In genomic region chr3:51348646-51349238, GRCm38 (mm10) we compare ENCODE assay signal across 15 mouse cellular contexts. TPM values are rescaled to one million over a fixed set of nuclear protein-coding genes. Genes with fewer than 3 reads are reported as not detected.
DNase-seq lines count a peak whose midpoint lies in the region; ATAC-seq and TF ChIP-seq lines count a peak whose summit lies in the region.
"Had no signal": no experiment of that assay in that cellular context is flagged by ENCODE, and none has a peak within 500 bp of the region (broad histone marks: within the 10 kb centered on the region; RNA-seq: fewer than 3 reads in every experiment).

No protein-coding gene starts in this region.

- peak; percentile 72; the same call in 1 of the 2 replicates for ATAC-seq in heart, embryonic 14.5 days (ENCODE audit: insufficient number of reproducible peaks, insufficient read depth, low FRiP score, low read depth)
- ATAC-seq in stomach, embryonic 15.5 days (ENCODE audit: insufficient read depth, low FRiP score, low read depth) = peak; percentile 47; the same call in 1 of the 2 replicates
- no peak for ATAC-seq in stomach, postnatal 0 days (ENCODE audit: low FRiP score, low TSS enrichment)
- ATAC-seq in intestine, postnatal 0 days = 0 out of 2 replicates have a peak, but pooled peaks have one; percentile 46
- ATAC-seq in activated CD4-positive, CD25-positive, alpha-beta regulatory T cell, adult 4 months = no peak
- ATAC-seq: forebrain, embryonic 13.5 days had no signal

- H3K36me3 ChIP-seq in heart, embryonic 14.5 days (ENCODE audit: control insufficient read depth, insufficient read depth, low read length) = no peaks in the 10 kb centered on the region
- no peaks in the 10 kb centered on the region for H3K36me3 ChIP-seq in stomach, embryonic 15.5 days
- H3K36me3 ChIP-seq in stomach, postnatal 0 days (ENCODE audit: control insufficient read depth, insufficient read depth, low read length) = no peaks in the 10 kb centered on the region
- no peaks in the 10 kb centered on the region for H3K36me3 ChIP-seq in intestine, postnatal 0 days (ENCODE audit: control insufficient read depth, insufficient read depth)
- H3K36me3 ChIP-seq: hindbrain, embryonic 15.5 days; limb, embryonic 13.5 days; neural tube, embryonic 12.5 days had no signal

- H3K4me3 ChIP-seq in heart, embryonic 14.5 days (ENCODE audit: control insufficient read depth in 1 of 2, insufficient read depth in 1 of 2, low read depth in 1 of 2, low read length in 2 of 2) = no peak overlapping the region
- no peak overlapping the region for H3K4me3 ChIP-seq in stomach, embryonic 15.5 days (replicated peaks)
- no peak overlapping the region for H3K4me3 ChIP-seq in stomach, postnatal 0 days (ENCODE audit: low read depth, low read length)
- H3K4me3 ChIP-seq in intestine, postnatal 0 days (ENCODE audit: low read depth, low read length) = no peak overlapping the region
- H3K4me3 ChIP-seq: forebrain, embryonic 13.5 days; hindbrain, embryonic 15.5 days; limb, embryonic 13.5 days; neural tube, embryonic 12.5 days had no signal

- H3K4me2 ChIP-seq in heart, embryonic 14.5 days (ENCODE audit: low read length) = no peak overlapping the region
- no peak overlapping the region for H3K4me2 ChIP-seq in stomach, embryonic 15.5 days
- H3K4me2 ChIP-seq in stomach, postnatal 0 days (replicated peaks; ENCODE audit: low read depth) = no peak overlapping the region
- no peak overlapping the region for H3K4me2 ChIP-seq in intestine, postnatal 0 days (replicated peaks; ENCODE audit: low read depth)
- H3K4me2 ChIP-seq: forebrain, embryonic 13.5 days; hindbrain, embryonic 15.5 days; limb, embryonic 13.5 days; neural tube, embryonic 12.5 days had no signal

- no peaks in the 10 kb centered on the region for H3K9me3 ChIP-seq in heart, embryonic 14.5 days (ENCODE audit: control insufficient read depth, low read length)
- H3K9me3 ChIP-seq in stomach, embryonic 15.5 days = no peaks in the 10 kb centered on the region
- no peaks in the 10 kb centered on the region for H3K9me3 ChIP-seq in stomach, postnatal 0 days (ENCODE audit: control insufficient read depth, low read length)
- H3K9me3 ChIP-seq in intestine, postnatal 0 days (ENCODE audit: control insufficient read depth) = peaks cover under 1% of the 10 kb centered on the region; the same call in 1 of the 2 replicates
- H3K9me3 ChIP-seq: forebrain, embryonic 13.5 days; hindbrain, embryonic 15.5 days; limb, embryonic 13.5 days; neural tube, embryonic 12.5 days had no signal

- peaks cover 6 to 9% of the 10 kb centered on the region in 2 experiments; a peak in 3 of 4 replicates for H3K4me1 ChIP-seq in heart, embryonic 14.5 days (ENCODE audit: control insufficient read depth in 2 of 2, insufficient read depth in 2 of 2, low read length in 2 of 2)
- H3K4me1 ChIP-seq in stomach, embryonic 15.5 days = no peaks in the 10 kb centered on the region
- H3K4me1 ChIP-seq in stomach, postnatal 0 days (replicated peaks; ENCODE audit: control insufficient read depth, insufficient read depth) = no peaks in the 10 kb centered on the region
- no peaks in the 10 kb centered on the region for H3K4me1 ChIP-seq in intestine, postnatal 0 days (replicated peaks; ENCODE audit: control insufficient read depth, insufficient read depth, low read length)
- H3K4me1 ChIP-seq: forebrain, embryonic 13.5 days; hindbrain, embryonic 15.5 days had no signal

- 13% methylated on average over 3 of the region's 3 CpGs for WGBS in heart, embryonic 14.5 days
- WGBS in stomach, embryonic 15.5 days = 51% methylated on average over 3 of the region's 3 CpGs
- 58% methylated on average over 3 of the region's 3 CpGs for WGBS in stomach, postnatal 0 days
- 30% methylated on average over 3 of the region's 3 CpGs for WGBS in intestine, postnatal 0 days

- peak overlapping the region; percentile 44 for H3K9ac ChIP-seq in heart, embryonic 14.5 days (ENCODE audit: low read length)
- no peak overlapping the region for H3K9ac ChIP-seq in stomach, embryonic 15.5 days
- H3K9ac ChIP-seq in stomach, postnatal 0 days (ENCODE audit: low read length) = no peak overlapping the region
- no peak overlapping the region for H3K9ac ChIP-seq in intestine, postnatal 0 days (ENCODE audit: low read depth, low read length)
- H3K9ac ChIP-seq: forebrain, embryonic 13.5 days; hindbrain, embryonic 15.5 days; limb, embryonic 13.5 days; neural tube, embryonic 12.5 days had no signal

- H3K27ac ChIP-seq in heart, embryonic 14.5 days (replicated peaks in 1 of 2; ENCODE audit: control insufficient read depth in 1 of 2, insufficient read depth in 1 of 2, low read depth in 2 of 2, low read length in 2 of 2) = peak overlapping the region; percentile 59 to 65; a peak in 3 of 4 replicates
- H3K27ac ChIP-seq in stomach, embryonic 15.5 days = no peak overlapping the region
- no peak overlapping the region for H3K27ac ChIP-seq in stomach, postnatal 0 days (replicated peaks)
- no peak overlapping the region for H3K27ac ChIP-seq in intestine, postnatal 0 days (ENCODE audit: low read depth, low read length)
- H3K27ac ChIP-seq: forebrain, embryonic 13.5 days; hindbrain, embryonic 15.5 days; limb, embryonic 13.5 days; neural tube, embryonic 12.5 days had no signal

- TF ChIP-seq EP300 in stomach, postnatal 0 days (optimal IDR thresholded peaks at IDR 0.05) = no peak

- H3K27me3 ChIP-seq in heart, embryonic 14.5 days (ENCODE audit: control insufficient read depth, insufficient read depth, low read length) = no peaks in the 10 kb centered on the region
- H3K27me3 ChIP-seq in stomach, embryonic 15.5 days (replicated peaks) = no peaks in the 10 kb centered on the region
- no peaks in the 10 kb centered on the region for H3K27me3 ChIP-seq in stomach, postnatal 0 days (ENCODE audit: control insufficient read depth, insufficient read depth, low read length)
- no peaks in the 10 kb centered on the region for H3K27me3 ChIP-seq in intestine, postnatal 0 days (replicated peaks; ENCODE audit: control insufficient read depth, insufficient read depth, low read length)
- H3K27me3 ChIP-seq: forebrain, embryonic 13.5 days; hindbrain, embryonic 15.5 days; limb, embryonic 13.5 days; neural tube, embryonic 12.5 days had no signal

- no peak for TF ChIP-seq CTCF in stomach, postnatal 0 days (IDR thresholded peaks at IDR 0.05; ENCODE audit: low read depth)
- TF ChIP-seq CTCF in intestine, postnatal 0 days (IDR thresholded peaks at IDR 0.05; ENCODE audit: low read depth) = no peak

- DNase-seq in heart, adult 9 months (ENCODE audit: low spot score in 2 of 2) = no peak
- no peak for DNase-seq in stomach, postnatal 0 days (ENCODE audit: low spot score)
- DNase-seq in cerebellum, adult 11 months = no peak
- DNase-seq in embryo, embryonic 9.5 days (ENCODE audit: extremely low spot score) = no peak
- DNase-seq: cerebellum, adult 8-10 months; kidney, postnatal 14 days; thymus, postnatal 4 days had no signal

RNA-seq across cellular contexts. Expression of gene Elf2, which starts 8.3 kb away (rescaled TPM):
- 60.7 and 62.8 TPM in 2 replicates for polyA plus RNA-seq in heart, embryonic 14.5 days (2014; fragmentation: Nextera tagmentation; extraction: Ambion mirVana)
- 62.5 and 63.7 TPM in 2 replicates for polyA plus RNA-seq in stomach, embryonic 15.5 days (2015; fragmentation: Nextera tagmentation; extraction: Ambion mirVana)
- 32.4 and 36.3 TPM in 2 replicates for polyA plus RNA-seq in stomach, postnatal 0 days (2015; fragmentation: Nextera tagmentation; extraction: Ambion mirVana)
- 38.6 and 40.7 TPM in 2 replicates for polyA plus RNA-seq in intestine, postnatal 0 days (2015; fragmentation: Nextera tagmentation; extraction: Ambion mirVana)
- polyA plus RNA-seq in activated CD4-positive, CD25-positive, alpha-beta regulatory T cell, adult 4 months (2017; shearing (Covaris generic)) = 10 to 100 TPM; 41.0 to 54.1 TPM

RNA-seq across cellular contexts. Expression of gene Mgarp, which starts 47.8 kb away (rescaled TPM):
- polyA plus RNA-seq in heart, embryonic 14.5 days (2014; fragmentation: Nextera tagmentation; extraction: Ambion mirVana) = 7.7 and 8.6 TPM in 2 replicates
- 3.8 and 4.0 TPM in 2 replicates for polyA plus RNA-seq in stomach, embryonic 15.5 days (2015; fragmentation: Nextera tagmentation; extraction: Ambion mirVana)
- polyA plus RNA-seq in stomach, postnatal 0 days (2015; fragmentation: Nextera tagmentation; extraction: Ambion mirVana) = 0.73 and 0.82 TPM in 2 replicates
- 0.41 and 0.59 TPM in 2 replicates for polyA plus RNA-seq in intestine, postnatal 0 days (2015; fragmentation: Nextera tagmentation; extraction: Ambion mirVana)
- polyA plus RNA-seq in activated CD4-positive, CD25-positive, alpha-beta regulatory T cell, adult 4 months (2017; shearing (Covaris generic)) = 1 to 10 TPM; 1.5 to 6.0 TPM

Comparison
In these comparisons a context has a peak if more than half of its experiments do, and no peak if none do; other contexts are left out.
1. ATAC-seq: peak in heart, embryonic 14.5 days (single experiment), stomach, embryonic 15.5 days (single experiment) and intestine, postnatal 0 days (single experiment); none in stomach, postnatal 0 days (single experiment) and activated CD4-positive, CD25-positive, alpha-beta regulatory T cell, adult 4 months (single experiment).
2. H3K27ac ChIP-seq: peak in heart, embryonic 14.5 days (2 of 2); none in stomach, embryonic 15.5 days (single experiment), stomach, postnatal 0 days (single experiment) and intestine, postnatal 0 days (single experiment).